Mouse (Mus musculus): ENCODE measurements around the gene Dlgap1. TPM values are rescaled to one million over a fixed set of nuclear protein-coding genes. Genes with fewer than 3 reads are reported as not detected.
A peak's percentile ranks its signal among the peaks of the same experiment; 100 is the strongest.
"Not testable (repeated sequence)": the region's sequence is repeated elsewhere in the genome, so short reads cannot be mapped to it uniquely, and the experiment has no call there.

Dlgap1 gene
- total RNA-seq, 2 experiments from 2014 or later, result 254 to 263 TPM

DNA sequence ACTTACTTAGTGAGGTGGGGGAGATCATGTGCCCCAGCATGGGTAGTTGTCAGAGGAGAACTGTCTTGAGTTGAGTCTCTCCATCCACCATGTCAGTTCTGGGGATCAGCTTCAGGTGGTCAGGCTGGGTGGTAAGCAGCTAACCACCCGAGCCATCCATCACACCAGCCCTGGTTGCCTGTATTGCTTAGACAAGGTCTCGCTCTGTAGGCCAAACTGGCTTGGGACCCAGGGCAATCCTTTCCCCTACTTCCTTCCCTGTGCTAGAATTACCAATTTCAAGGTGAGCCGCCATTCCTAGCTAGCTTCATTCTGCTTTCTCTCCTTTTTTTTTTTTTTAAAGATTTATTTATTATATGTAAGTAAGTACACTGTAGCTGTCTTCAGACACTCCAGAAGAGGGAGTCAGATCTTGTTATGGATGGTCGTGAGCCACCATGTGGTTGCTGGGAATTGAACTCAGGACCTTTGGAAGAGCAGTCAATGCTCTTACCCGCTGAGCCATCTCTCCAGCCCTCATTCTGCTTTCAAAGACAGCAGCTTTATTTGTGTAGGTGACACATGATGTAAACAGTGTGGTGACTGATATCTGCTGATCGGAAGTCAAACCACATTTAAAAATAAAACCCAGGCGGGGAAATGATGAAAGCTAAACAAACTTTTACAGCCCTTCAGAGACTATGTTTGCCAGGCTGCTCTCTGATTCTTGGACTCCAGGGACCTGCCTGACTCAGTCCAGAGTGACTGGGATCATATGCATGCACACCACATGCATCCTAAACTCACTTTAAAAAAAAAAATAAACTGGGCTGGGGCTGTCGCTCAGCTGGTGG lies 828.3 kb downstream of the Dlgap1 start:
- DNase-seq (ENCODE audit: low spot score in 2 of 2), result no peak

DNA sequence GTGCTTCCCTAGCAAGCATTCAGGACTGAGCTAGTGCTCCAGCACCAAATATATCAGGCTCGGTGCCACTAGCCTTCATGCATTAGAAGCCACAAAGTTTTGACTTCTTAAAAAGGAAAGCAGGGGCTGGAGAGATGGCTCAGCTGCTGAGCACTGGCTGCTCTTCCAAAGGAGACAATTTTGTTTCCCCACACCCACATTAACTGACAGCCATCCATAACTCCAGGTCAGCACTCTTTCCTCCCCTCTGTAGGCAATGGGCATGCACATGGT lies 828.8 kb downstream of the Dlgap1 start:
- DNase-seq (ENCODE audit: low spot score in 2 of 2), result no peak

DNA sequence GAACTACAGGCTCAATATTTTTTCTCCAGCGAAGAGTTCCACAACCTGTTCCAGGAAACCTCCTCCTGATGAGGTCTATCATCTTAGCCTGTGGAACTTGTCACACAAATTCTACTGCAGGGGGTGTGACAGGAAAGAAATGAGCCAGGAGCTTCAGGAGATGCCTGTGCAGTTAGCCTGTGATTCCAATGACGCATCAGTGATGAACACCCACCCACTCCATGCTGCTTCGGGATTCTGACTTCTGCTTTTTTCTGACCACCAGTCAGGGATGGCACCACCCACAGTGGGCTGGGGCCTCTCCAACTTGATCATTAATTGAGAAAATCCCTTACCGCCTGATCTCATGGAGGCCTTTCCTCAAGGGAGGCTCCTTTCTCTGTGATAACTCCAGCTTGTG lies 830.4 kb downstream of the Dlgap1 start:
- no peak for DNase-seq (ENCODE audit: low spot score in 2 of 2)

DNA sequence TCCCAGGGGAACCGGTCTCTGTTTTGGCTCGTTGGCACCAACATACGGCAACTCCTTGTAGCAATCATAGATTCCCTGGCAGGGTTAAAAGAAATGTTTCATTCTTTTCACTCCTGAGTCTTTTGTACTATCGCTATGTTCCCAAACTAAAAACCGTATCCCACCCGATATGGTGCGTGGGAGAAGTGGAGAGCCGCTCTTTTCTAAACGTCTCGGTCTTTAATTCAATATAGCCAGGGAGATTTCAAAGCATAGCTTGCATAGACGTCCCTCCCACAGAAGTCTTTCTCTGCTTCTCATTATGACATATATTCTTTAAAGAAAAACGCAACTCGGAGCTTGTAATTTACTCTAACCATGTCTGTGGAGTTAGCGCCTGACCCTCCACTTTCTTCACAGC lies 833.1 kb downstream of the Dlgap1 start:
- no peak for DNase-seq (ENCODE audit: low spot score in 2 of 2)

DNA sequence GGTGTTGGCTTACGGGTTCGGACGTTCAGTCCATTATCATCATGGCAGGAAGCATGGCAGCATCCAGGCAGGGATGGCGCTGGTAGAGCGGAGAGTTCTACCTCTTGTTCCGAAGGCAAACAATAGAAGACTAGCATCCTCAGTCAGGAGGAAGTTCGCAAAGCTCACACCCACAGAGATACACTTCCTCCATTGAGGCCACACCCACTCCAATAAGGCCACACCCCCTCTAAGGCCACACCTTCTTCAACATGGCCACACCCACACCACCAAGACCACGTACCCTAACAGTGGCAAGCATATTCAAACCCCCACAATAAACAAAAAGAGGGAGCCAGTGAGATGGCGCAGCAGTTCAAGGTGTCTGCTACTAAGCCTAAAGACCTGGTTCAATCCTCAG lies 837.0 kb downstream of the Dlgap1 start:
- DNase-seq (ENCODE audit: low spot score in 2 of 2), result no peak

DNA sequence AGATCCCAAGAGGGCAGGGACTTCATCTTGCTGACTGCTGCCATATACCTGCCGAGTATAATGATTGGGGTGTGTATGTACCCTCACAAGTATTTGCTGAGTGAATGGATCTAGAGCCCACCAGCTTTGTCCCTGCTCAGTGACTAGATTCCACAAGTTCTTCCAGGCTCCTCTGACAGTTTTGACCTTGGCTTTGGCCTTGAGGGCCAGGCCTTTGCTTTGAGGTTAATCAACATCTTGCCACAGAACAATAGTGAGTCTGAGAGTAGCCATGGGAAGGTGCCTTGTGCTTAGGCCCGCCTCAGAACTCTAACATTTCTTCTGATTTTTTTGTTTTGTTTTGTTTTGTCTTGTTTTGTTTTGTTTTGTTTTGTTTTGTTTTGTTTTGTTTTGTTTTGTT lies 837.7 kb downstream of the Dlgap1 start:
- DNase-seq (ENCODE audit: low spot score in 2 of 2), result no peak

DNA sequence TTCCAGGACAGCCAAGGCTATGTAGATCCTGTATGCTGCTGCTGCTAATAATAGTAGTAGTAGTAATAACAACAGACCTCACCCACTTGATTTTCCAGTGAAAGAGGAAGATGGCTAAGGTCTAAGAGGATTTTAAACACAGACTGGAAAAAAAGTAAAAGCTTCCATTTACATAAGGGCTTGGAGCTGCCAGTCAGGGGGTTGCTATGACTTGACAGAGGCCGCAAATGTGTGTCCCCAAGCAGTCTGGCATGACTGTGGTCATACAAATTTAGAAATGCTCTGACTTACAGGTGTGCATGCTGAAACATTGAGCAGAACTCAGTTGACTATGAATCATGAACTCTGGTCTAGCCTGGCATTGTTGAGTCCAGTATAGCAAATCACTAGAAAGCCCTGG lies 839.0 kb downstream of the Dlgap1 start:
- no peak for DNase-seq (ENCODE audit: low spot score in 2 of 2)

DNA sequence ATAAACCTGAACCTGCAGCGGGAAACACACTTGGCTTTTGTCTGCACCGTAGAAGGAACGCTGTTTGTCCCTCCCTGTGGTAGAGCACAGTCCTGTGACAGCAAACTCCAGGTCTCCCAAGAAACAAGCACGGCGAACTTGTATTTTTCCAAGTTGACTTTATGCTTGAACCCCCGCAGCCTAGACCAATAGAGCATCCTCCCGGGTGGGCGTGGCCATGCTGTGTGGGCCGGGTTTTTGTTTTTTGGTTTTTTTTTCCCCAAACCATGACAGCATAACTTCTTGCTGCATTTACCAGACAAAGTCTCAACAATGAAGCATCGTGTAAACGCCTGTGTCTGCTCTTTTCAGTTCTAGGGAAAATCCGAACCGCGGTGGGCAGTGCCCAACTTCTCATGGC lies 840.0 kb downstream of the Dlgap1 start:
- DNase-seq (ENCODE audit: low spot score in 2 of 2), result no peak

DNA sequence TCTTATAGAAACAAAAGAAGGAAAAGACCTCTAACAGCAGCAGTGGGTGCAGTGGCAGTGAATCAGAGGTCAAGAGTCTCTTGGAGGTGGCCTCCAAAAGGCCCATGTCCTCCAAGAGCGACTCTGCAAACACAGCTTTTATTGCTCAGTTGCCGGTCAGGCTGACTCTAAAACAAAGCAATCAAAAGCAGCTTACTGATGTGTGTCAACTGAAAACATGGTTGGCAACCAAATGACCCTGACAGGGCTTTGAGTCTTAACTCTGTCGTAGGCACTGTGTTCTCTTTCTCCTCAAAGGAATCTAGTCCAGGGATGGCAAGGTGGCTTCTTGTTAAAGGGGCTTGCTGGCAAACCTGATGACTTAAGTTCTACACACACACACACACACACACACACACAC lies 840.9 kb downstream of the Dlgap1 start:
- DNase-seq (ENCODE audit: low spot score in 2 of 2), result no peak

DNA sequence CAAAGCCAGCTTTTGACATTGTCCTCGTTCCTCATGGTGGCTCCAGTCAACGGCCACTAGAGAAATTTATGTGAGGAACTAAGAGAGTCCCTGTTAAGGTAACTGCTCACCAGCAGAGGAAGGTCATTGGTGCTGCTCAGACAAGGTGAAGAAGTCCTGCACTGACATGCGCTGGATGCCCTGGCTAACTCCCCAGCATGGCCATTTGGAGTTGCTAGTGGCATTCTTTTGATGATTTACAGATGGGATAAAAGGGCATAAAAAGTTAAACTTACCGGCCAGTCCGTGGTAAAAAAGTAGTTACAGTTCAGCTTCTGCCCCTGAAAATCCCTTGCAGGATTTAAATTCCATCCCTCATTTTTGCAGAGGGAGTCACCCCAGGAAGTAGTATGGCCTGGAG lies 841.9 kb downstream of the Dlgap1 start:
- DNase-seq (ENCODE audit: low spot score in 2 of 2), result no peak

DNA sequence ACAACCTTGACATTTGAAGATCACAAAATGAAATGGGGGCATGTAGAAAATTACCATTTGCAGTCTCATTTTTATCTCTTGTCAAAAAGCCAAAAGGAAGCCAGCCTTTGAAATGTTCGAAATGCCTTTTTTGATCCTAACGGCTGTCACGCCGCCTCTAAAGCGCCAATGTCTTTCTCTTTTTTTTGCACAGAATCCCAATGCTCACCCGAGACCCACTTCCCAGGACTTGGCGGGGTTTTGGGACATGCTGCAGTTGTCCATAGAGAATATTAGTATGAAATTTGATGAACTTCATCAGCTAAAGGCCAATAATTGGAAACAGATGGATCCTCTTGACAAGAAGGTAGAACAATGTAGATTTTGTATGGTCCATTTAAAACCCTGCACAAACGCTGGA lies 846.1 kb downstream of the Dlgap1 start:
- no peak for DNase-seq (ENCODE audit: low spot score in 2 of 2)

DNA sequence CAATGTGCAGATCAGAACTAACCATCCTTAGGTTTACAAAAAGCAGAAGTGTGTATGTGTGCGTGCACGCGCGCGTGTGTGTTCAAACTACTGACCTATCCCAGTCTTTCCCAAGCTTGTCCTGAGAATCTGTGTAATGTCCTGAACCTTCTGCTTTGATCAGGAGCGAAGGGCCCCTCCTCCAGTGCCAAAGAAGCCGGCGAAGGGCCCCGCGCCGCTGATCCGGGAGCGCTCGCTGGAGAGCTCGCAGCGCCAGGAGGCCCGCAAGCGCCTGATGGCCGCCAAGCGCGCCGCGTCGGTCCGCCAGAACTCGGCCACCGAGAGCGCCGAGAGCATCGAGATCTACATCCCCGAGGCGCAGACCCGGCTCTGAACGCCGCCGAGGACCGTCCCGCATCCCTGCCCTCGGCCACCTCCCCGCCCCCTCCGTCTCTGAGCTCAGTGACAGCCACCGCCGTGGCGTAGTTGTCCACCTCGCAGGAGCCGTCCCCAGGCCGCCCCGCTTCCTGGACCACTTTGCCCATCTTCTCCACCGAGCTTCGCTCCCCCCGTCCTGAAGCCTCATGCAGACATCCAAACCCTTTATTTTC lies 849.1 kb downstream of the Dlgap1 start:
- peak in 1 of 2 experiments; percentile 26 for DNase-seq (ENCODE audit: low spot score in 2 of 2)

DNA sequence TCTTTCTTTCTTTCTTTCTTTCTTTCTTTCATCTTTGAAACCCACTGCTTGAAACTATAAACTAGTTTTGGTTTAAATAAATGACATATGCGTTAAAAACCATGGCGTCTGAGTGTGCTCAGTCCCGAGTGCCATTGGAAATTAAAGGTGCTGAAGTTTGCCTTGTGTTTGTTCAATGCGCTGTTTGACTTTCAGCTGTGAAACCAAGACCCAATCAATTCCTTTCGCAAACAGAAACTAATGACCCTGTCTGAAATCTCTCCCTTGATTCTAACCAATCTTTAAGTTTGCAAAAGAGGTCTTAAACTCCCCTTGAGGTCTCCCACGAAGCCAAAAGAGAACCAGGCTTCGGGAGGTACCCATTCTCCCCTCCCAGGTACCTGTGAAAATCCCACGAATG lies 854.2 kb downstream of the Dlgap1 start:
- no peak for DNase-seq (ENCODE audit: low spot score in 2 of 2)

DNA sequence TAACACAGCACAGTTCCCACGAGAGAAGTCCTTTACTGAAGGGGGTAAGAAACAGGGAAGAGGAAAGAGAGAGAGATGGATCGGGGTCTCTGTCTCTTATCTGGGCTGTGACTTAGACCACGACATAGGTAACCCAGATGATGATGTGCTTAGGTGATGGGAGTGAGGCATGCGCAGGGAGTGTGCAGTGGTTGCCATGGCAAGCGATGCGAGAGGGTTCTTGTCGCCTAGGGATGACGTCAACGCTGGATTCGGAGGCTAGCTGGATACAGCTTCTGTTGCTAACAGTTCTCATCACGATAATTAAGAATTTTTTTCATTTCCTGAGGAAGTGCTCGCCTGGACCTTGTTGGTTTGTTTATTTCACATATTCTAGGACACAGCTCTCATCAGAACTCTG lies 857.4 kb downstream of the Dlgap1 start:
- DNase-seq (ENCODE audit: low spot score in 2 of 2), result peak; percentile 65

DNA sequence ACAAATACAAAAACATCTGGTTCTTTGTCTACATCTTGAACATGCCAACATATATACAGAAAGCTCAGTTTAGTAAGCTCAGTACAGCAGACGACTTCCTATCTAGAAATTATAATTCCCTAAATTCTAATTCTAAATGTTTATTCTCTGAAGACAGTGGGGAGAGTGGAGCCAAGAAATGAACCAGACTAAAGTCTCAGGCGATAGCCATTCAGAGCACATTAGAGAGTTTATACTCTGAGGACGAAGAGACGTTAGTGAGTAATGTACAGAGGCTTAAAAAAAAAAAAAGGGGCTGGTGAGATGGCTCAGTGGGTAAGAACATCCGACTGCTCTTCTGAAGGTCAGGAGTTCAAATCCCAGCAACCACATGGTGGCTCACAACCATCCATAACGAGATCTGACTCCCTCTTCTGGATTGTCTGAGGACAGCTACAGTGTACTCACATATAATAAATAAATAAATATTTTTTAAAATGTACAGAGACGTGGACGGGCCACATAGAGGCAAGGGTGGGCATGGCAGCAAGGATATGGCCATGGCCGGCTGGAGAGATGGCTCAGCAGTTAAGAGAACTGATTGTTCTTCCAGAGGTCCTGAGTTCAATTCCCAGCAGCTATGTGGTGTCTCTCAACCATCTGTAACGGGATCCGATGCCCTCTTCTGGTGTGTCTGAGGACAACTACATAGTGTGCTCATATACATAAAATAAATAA lies 858.7 kb downstream of the Dlgap1 start:
- DNase-seq (ENCODE audit: low spot score in 2 of 2), result not testable (repeated sequence)

DNA sequence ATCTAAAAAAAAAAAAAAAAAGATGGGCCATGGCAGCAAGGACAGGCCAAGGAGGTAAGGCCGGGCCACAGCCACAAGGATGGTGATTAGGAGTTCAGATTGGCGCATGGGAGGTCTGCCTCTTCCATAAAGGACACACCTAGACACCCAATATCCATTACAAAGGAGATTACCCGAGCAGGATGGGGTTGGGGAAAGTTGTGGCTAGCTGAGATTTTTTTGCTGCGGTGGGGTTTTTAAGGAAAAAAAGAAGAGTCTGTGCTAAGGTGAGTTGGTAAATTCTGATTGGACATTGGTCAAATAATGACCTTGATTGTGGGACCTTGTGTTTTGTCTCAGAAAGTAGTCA lies 859.3 kb downstream of the Dlgap1 start:
- DNase-seq (ENCODE audit: low spot score in 2 of 2), result no peak

DNA sequence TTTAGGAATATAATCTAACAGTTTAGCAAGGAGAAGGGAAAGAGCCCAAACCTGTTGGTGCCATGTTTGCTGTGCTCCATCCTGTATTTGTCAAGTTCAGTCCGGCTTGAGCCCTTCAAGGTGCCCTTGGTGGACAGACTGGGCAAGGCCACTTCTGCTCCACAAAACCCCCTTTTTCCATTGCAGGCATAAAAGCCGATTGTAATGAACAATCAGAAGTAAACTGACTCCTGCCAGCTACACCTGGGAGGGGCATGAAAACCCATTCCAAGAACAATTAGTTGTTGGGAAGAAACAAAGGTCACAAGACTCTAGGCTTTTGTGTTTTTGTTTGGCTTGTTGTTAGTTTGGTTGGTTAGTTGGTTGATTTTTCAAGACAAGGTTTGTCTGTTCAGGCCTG lies 859.7 kb downstream of the Dlgap1 start:
- no peak for DNase-seq (ENCODE audit: low spot score in 2 of 2)

DNA sequence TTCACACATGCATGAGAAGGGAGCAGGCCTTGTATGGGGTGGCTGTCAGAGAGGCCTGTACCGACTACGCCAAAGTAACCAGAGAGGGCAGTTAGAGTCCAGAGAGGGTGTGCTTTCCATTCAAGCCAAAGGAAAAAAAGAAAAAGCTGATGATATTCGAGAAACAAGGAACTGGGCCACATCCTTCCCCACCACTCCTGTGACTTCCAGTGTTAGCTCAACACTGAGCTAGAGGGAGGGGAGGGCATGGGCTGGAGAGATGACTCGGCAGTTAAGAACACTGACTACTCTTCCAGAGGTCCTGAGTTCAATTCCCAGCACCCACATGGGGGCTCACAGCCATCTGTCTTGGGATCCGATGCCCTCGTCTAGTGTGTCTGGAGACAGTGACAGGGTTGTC lies 860.3 kb downstream of the Dlgap1 start:
- DNase-seq (ENCODE audit: low spot score in 2 of 2), result no peak

DNA sequence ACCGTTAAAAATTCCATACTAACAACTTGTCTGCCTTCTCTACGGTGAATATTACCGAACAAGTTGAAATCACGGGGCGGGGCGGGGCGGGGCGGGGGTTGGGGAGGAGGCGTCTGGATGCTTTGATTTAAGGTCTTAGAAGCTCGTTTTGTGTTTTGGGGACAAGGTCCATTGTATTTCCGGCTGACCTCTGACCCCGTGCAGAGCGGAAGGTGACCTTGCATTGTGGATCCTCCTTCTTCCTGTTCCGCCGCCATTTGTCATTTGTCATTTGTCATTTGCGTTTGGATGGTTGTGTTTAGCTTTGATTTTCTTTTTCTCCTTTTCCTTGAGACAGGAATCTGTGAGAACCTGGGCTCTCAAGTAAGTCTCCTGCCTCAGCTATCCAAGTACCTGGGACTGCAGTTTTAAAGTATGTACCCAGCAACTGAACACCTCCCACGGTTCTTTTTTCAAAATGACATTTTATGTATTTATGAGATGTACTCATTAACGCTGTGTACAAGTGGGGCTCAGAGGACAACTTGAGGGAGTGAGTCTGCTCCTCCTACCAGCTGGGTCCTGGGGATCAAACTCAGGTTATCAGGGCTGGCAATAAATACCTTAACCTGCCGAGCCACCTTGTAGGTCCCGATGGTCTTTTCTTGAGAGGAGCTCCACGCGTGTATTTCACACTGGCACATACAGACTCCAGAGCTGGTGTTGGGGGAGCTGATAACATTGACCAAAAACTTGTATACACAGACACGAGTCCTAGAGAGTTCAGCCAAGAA lies 861.3 kb downstream of the Dlgap1 start:
- DNase-seq (ENCODE audit: low spot score in 2 of 2), result no peak

DNA sequence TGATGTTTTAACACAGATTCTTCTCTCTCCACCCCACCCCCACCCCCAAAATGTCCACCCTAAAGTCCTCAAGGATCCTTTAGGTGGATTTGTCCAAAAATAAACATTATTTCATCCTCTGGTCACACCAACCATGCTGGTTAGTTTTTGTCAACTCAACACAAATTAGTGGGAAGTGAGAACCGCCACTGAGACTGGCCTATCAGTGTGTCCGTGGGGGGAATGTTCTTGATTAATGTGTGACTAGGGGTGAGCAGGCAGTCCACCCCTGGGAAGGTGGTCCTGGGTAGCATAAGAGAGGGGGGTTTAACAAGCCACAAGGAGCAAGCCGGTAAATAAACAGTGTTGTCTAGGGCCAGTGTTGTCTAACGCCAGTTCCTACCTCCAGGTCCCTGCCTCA lies 862.7 kb downstream of the Dlgap1 start:
- no peak for DNase-seq (ENCODE audit: low spot score in 2 of 2)

DNA sequence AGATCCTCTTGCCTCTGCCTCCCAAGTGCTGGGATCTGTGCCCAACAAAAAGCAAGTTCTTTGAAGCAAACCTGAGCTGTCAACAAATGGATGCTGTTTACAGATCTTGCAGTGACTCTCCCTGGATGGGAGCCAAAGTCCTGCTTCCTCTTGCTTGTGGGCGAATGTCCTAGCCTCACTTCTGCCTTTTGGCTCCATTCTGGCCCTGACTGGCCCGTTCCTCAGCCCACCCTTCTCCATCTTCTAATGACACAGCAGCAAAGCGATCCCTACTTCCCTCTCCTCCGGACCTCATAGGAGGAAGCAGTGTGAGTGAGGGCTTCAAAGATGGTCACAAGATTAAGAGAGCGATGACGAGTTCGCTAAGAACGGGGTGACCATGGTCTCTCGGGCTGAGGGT lies 863.7 kb downstream of the Dlgap1 start:
- peak in 1 of 2 experiments; percentile 43 for DNase-seq (ENCODE audit: low spot score in 2 of 2)

DNA sequence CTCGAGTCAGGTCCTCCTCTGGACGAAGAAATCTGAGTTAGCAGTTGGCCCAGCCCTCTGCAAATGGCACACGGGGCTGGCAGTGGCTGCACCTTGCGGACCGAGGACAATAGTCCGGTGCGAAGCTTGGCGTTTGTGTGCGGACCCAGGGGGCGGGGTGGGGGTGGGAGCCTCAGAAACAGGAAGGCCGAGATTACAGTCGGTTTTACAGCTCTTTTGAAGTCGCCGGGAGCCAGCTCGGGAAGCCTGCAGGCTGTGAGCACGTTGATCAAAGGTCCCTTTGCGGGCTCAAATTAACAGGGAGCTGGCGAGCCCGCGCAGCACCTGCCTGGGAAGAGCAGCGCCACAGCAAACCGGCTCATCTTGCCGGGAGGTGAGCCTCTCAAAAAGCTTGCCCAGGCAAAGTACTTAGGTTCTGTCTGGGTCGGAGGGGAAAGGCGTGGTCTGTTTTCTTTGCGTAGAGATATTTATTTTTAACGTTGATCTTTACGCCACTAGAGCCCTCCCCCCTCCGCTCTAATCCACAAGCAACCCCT lies 865.6 kb downstream of the Dlgap1 start:
- DNase-seq (ENCODE audit: low spot score in 2 of 2), result no peak

Data from layer of hippocampus, postnatal 10 days (tissue).